Mouse (Mus musculus) testis, adult 10 weeks (tissue): ENCODE results near the gene Btbd35f13. TPM values are rescaled to one million over a fixed set of nuclear protein-coding genes. Genes with fewer than 3 reads are reported as not detected.

ENCODE experiments used
- polyA plus RNA-seq: library from polyadenylated mRNA; stranded (reverse); fragments of 350-450 nt; fragmentation: Illumina TruSeq; extraction: RNeasy Lipid Tissue Mini Kit (QIAGEN cat#74804); gene quantifications from one replicate; pipeline ENCODE4 v1.2.3, GENCODE M21; 2014; ENCODE audit warnings: low read depth, low replicate concordance

Gene Btbd35f13
- polyA plus RNA-seq: 1.1 TPM

DNA sequence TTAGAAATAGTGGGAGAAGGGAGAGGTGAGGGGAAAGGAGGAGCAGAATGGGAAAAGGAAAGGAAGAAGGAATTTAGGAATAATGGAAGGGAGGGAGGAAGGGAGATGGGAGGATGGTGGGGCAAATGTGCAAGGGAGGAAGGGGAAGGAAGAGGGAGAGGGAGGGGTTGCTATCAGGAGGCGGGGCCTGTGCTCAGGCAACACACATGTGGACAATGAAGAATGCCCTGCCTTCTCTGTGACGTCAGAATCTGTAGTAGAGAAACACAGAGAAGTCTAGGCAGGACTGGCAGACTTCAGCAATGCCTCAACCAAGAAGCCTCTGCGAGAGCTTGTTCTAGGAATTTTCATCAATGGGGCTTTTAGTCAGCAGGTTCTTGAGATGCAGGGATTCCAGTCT, at the start of gene Btbd35f13:
Btbd35f13 (plus strand) TSS at position 301 of the 400 bp plus-strand sequence.

DNA sequence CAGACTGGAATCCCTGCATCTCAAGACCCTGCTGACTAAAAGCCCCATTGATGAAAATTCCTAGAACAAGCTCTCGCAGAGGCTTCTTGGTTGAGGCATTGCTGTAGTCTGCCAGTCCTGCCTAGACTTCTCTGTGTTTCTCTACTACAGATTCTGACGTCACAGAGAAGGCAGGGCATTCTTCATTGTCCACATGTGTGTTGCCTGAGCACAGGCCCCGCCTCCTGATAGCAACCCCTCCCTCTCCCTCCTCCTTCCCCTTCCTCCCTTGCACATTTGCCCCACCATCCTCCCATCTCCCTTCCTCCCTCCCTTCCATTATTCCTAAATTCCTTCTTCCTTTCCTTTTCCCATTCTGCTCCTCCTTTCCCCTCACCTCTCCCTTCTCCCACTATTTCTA, 45.3 kb downstream of the Btbd35f13 start, which contains the start of gene Btbd35f14:
Btbd35f14 (minus strand) TSS at position 101 of the 400 bp plus-strand sequence.

Other genes with a start within 250 kb of the Btbd35f13 start
- 8.1 TPM for gene Btbd35f15, start 79.9 kb upstream of the Btbd35f13 start, polyA plus RNA-seq
- gene Btbd35f14, start 45.2 kb downstream of the Btbd35f13 start, polyA plus RNA-seq: 2.9 TPM